Mouse (Mus musculus) left cerebral cortex, adult 2 months (tissue): ENCODE results near the gene Spry2. TPM values are rescaled to one million over a fixed set of nuclear protein-coding genes. Genes with fewer than 3 reads are reported as not detected.

ENCODE experiments used
- DNase-seq, 2 experiments: peaks; one replicate each; pipeline ENCODE4 v3.0.0; 2021 to 2022; ENCODE audit warnings: low spot score in 2 of 2, mixed read lengths in 1 of 2; ENCODE audit errors: extremely low spot score in 1 of 2
- H3K27ac ChIP-seq: fragments of 200-600 bp; 2 replicates; pipeline ENCODE4 v1.8.1; 2022
- H3K4me3 ChIP-seq: fragments of 200-600 bp; 2 replicates; pipeline ENCODE4 v1.8.1; 2022
- CTCF ChIP-seq: fragments of 200-600 bp; IDR thresholded peaks from 2 replicates; pipeline ENCODE4 v1.8.1; 2022; ENCODE audit warnings: antibody characterized with exemption, mild to moderate bottlenecking, moderate library complexity
- intact Hi-C: fragments of 180-260 bp; cut with DNase I; formaldehyde crosslinking; loops from one replicate; pipeline ENCODE4 v1.15.1; 2025
- total RNA-seq, 2 experiments: library from RNA; stranded (reverse); gene quantifications; 2 replicates each; pipeline ENCODE4 v1.2.3; 2021

Spry2 gene
- total RNA-seq, 2 experiments from 2014 or later: 96.2 to 102 TPM

- DNase-seq: no peak
- intact Hi-C loops: no loop called here
These were observed 8.9 kb upstream of the Spry2 start for GRCm38 (mm10) chr14:105905509-105905908.

GRCm38 (mm10) chr14:105902807-105903206 lies 6.2 kb upstream of the Spry2 start:
- DNase-seq: no peak

More at GRCm38 (mm10) chr14:105905509-105905908, 8.9 kb upstream of the Spry2 start:
- H3K4me3 ChIP-seq: no peak overlapping the region
- no peak for TF ChIP-seq CTCF
- H3K27ac ChIP-seq: no peak overlapping the region

GRCm38 (mm10) chr14:105900841-105901240 lies 4.2 kb upstream of the Spry2 start:
- DNase-seq: no peak
- intact Hi-C loops: no loop called here
- TF ChIP-seq CTCF: no peak
- H3K4me3 ChIP-seq: no peak overlapping the region
- no peak overlapping the region for H3K27ac ChIP-seq

More at GRCm38 (mm10) chr14:105902807-105903206, 6.2 kb upstream of the Spry2 start:
- intact Hi-C loops: no loop called here
- Histone ChIP-seq H3K4me3 (no peak overlapping the region), H3K27ac (no peak overlapping the region)
- peak; percentile 55 for TF ChIP-seq CTCF

GRCm38 (mm10) chr14:105899116-105899515 lies 2.5 kb upstream of the Spry2 start:
- Histone ChIP-seq H3K4me3 (peak overlapping the region; percentile 57), H3K27ac (peak overlapping the region; percentile 95)
- TF ChIP-seq CTCF: no peak
- intact Hi-C loops: loop anchor here (2.0 to 10.0 kb wide), 7 partner anchors 24 to 724 kb away; partner anchors contain the start of gene Rbm26
- no peak for DNase-seq

- Histone ChIP-seq H3K4me3 (peak overlapping the region; percentile 57), H3K27ac (peak overlapping the region; percentile 95)
- intact Hi-C loops: loop anchor here (1.0 to 10.0 kb wide), 9 partner anchors 24 to 724 kb away; partner anchors contain the start of gene Rbm26
- peak; percentile 91 to 97 for DNase-seq
- no peak; the same call in none of the 2 replicates for TF ChIP-seq CTCF
These were observed 1.9 kb upstream of the Spry2 start for GRCm38 (mm10) chr14:105898266-105899111.

GRCm38 (mm10) chr14:105897569-105898101 lies 1.0 kb upstream of the Spry2 start:
- peak overlapping the region; percentile 57 for H3K4me3 ChIP-seq
- peak; percentile 62 to 69 for DNase-seq
- TF ChIP-seq CTCF: no peak
- intact Hi-C loops: loop anchor here (1.0 to 10.0 kb wide), 15 partner anchors 25 to 723 kb away; partner anchors contain the start of gene Rbm26
- peak overlapping the region; percentile 95 for H3K27ac ChIP-seq

- intact Hi-C loops: loop anchor here (2.0 to 10.0 kb wide), 9 partner anchors 114 to 721 kb away; partner anchors contain the start of gene Rbm26
- peak overlapping the region; percentile 99 for H3K27ac ChIP-seq
- DNase-seq: peak; percentile 48 to 54
- peak overlapping the region; percentile 57 for H3K4me3 ChIP-seq
- TF ChIP-seq CTCF: no peak
These were observed 513 bp downstream of the Spry2 start for GRCm38 (mm10) chr14:105895961-105896651.

GRCm38 (mm10) chr14:105894971-105895873 lies 1.4 kb downstream of the Spry2 start:
- DNase-seq: peak; percentile 49 to 63
- intact Hi-C loops: loop anchor here (5.0 to 10.0 kb wide), 6 partner anchors 113 to 720 kb away; partner anchors contain the start of gene Rbm26
- peak; percentile 18 for TF ChIP-seq CTCF

GRCm38 (mm10) chr14:105893623-105893995 lies 3.0 kb downstream of the Spry2 start:
- H3K27ac ChIP-seq: peak overlapping the region; percentile 99
- intact Hi-C loops: loop anchor here (10.0 kb wide), 2 partner anchors 611 to 719 kb away; partner anchors contain the start of gene Rbm26

More at GRCm38 (mm10) chr14:105894971-105895873, 1.4 kb downstream of the Spry2 start:
- peak overlapping the region; percentile 57 for H3K4me3 ChIP-seq
- H3K27ac ChIP-seq: peak overlapping the region; percentile 99

GRCm38 (mm10) chr14:105892941-105893622 lies 3.5 kb downstream of the Spry2 start:
- TF ChIP-seq CTCF: no peak
- intact Hi-C loops: loop anchor here (10.0 kb wide), 2 partner anchors 612 to 718 kb away; partner anchors contain the start of gene Rbm26
- Histone ChIP-seq H3K4me3 (peak overlapping the region; percentile 57), H3K27ac (peak overlapping the region; percentile 99)
- DNase-seq: peak in 1 of 2 experiments; percentile 31

More at GRCm38 (mm10) chr14:105893623-105893995, 3.0 kb downstream of the Spry2 start:
- H3K4me3 ChIP-seq: peak overlapping the region; percentile 57
- no peak for TF ChIP-seq CTCF
- DNase-seq: peak in 1 of 2 experiments; percentile 49
